Mouse (Mus musculus) adrenal gland, adult 8-10 months (tissue): ENCODE measurements around the gene Nptn. TPM values are rescaled to one million over a fixed set of nuclear protein-coding genes. Genes with fewer than 3 reads are reported as not detected.

Experiments used
- DNase-seq: peaks from one replicate; pipeline ENCODE4 v3.0.0; 2022
- total RNA-seq, 4 experiments: library from RNA; stranded (reverse); gene quantifications; 2 replicates each; pipeline ENCODE4 v1.2.4; 2022

The Nptn gene
- 100 to 1,000 TPM; 139 to 182 (median 167) TPM for total RNA-seq

DNA sequence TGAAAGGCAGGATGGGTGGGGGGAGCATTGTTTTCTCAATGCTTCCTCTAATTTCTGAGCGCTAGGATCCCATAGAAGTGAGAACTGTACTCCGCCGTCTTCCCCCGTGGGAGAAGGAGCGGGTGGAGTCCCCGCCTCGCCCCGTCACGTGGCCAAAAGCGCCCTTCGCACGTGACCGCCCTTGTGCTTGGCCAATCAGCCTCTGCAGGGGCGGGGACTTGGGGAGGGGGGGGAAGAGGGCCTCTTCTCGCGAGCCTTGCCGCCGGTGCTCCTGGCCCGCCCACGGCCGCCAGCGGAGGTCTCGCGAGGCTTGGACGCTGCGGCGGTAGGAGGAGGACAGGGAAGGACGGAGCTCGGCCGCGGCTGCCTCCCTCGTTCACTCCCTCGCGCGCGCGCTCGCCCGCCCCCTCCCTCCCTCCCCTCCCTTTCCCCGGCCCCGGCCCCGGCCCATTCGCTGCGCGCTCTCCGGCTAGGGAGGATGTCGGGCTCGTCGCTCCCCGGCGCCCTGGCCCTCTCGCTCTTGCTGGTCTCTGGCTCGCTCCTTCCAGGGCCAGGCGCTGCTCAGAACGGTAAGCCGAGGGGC is at the start of gene Nptn:
Gene Nptn, plus strand, starts transcription at position 283 of the 583 bp plus-strand sequence.
- peak; percentile 97 for DNase-seq

DNA sequence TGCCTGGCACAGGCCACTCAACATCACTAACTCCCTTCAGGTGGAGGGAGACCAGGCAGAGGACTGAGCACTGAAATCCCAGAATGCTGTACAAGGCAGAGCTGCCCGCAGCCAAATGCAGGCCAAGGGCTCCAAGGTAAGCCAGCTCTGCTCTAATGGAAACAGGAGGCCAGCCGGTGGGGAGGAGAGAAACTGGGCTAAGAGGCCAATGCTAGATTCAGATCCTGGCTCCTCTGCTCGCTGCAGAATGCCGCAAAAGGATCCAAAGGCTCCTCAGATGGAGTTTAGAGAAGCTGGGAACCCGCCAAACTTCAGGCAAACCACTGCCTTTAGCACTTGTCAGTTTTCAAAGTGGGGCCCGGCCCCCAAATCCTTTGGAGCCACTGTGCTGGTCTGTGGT is 48.7 kb upstream of the Nptn start:
- DNase-seq: no peak

- DNase-seq: no peak
Measured at GRCm38 (mm10) chr9:58534766-58535165, 47.3 kb upstream of the Nptn start.

- DNase-seq: no peak
Measured at GRCm38 (mm10) chr9:58535447-58536134, 46.4 kb upstream of the Nptn start.

GRCm38 (mm10) chr9:58537774-58538173 is 44.3 kb upstream of the Nptn start:
- no peak for DNase-seq

DNA sequence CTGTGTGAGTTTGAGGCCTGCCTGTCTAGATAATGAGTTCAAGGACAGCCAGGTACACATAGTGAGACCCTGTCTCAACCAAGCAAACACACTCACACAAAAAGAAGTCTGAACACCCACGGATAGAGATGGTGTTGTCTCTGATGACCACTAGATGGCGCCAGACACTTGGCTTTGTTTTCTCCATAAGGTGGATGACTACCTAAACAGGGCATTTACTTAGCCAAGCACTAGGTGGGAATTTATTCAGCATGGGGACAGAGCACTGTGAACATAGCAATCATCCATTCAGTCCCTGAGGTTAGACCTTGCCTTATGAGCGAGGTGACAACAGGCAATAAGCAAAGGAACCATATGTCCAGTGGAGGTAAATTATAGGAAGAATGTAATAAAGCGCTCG is 42.2 kb upstream of the Nptn start:
- DNase-seq: no peak

DNA sequence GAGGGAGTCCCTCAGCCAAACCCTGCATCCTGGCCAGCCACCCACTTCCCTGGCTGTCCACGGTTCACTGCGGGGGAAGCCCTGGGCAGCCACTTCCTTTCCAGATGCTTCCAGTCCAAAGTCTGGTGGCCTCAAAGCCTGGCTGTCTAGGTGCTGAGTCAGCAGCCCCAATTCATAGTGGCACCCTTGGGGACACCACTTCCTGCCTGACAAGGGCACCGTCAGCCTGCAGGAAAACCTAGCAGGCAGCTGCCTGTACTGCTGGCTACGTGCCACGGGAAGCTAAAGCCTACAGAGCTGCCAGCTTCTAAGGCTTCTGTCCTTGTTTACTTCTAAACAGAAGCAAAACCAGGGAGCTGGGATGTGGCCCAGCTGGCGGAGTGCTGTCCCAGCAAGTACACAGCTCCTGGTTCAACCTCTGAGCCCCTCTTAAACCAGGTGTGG is 40.1 kb upstream of the Nptn start:
- peak; percentile 84 for DNase-seq

GRCm38 (mm10) chr9:58544879-58545324 is 37.1 kb upstream of the Nptn start:
- DNase-seq: no peak

- no peak for DNase-seq
Measured at GRCm38 (mm10) chr9:58545428-58545827, 36.6 kb upstream of the Nptn start.

DNA sequence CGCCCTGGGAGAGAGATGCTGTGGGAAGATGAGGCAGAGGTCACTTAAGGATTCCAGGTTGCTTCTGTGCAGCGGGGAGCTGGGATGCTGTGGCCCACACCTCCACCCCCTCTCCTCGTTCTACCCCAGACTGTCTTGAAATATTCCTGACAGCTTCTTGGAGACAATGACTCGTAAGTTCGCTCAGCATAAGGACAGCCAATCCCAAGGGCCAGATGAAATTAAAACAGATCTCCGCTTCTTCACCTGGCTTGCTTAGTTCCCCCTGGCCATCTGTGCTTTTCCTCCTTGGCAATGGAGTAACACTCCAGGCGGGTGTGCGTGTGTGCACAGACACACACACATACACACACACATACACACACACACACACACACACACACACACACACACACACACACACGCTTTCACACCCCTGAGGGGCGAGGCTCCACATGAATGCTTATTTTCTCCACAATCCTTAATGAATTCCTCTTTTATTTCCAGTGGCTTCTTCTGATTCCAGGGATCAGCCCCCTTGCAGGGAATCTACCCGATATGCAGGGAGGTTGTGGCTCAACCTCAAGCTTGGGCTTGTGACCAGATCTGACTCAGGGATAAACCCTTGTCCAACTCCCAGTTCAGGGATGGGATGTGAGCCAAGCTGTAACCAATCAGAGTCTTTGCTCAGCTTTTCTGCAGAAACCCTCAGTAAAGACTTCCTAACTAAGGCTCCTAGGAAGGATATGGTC is 35.2 kb upstream of the Nptn start:
- no peak for DNase-seq

DNA sequence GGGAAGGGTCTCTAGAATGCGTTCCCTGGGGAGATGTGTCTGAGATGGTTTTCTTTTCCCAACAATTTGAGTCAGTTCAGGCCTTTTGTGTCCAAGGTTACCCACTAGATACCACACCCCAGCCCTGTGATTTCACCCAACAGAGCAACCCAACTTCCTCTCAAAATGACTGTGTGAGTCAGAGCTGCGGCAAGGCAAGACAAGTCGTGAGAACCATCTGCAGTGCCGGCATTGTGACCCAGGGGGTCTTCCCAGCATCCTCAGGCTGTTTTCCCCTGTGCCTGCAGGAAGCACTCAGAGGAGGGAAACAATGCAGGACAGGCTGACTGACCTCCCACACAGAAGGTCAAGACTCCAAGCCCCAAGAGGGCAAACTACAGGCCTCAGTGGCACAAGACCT is 33.1 kb upstream of the Nptn start:
- DNase-seq: no peak

GRCm38 (mm10) chr9:58549694-58550093 is 32.3 kb upstream of the Nptn start:
- no peak for DNase-seq

DNA sequence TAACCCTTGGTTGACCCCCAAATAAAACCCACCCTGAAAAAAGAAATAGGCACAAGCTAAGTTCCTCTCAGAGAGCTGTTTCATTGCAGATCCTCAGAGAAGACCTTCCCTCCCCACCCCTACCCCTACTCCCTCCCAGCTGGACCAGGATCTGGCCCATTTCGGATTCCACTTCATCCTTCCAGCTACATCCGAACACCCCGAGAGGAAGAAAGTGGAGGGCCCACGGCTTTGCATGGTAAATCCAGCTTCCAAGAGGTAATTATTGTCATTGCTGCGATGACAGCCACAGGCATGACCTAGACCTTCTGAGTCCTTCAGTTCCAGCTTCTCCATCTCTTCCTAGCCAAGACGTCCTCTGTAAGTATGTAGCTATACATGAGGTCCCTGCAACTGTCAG is 31.1 kb upstream of the Nptn start:
- DNase-seq: no peak

DNA sequence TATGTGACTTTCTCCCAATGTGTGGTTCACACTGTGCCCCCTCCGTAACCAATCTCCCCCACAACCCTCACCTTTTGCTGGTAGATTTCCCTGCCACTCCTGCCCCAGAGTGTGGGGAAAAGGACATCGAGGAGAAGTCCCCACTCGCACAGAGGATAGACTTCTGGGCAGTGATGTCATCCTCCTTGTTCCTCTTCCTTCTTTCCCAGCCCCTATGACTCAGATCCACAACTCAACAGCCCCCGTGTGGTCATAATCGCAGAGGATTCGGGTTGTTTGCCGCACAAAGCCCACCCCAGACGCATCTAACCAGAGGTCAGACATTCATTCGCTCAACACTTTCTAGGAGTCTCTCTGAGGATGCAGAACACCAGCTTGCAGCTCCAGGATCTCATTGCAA is 30.0 kb upstream of the Nptn start:
- DNase-seq: no peak

- DNase-seq: no peak
Measured at GRCm38 (mm10) chr9:58554056-58554907, 27.8 kb upstream of the Nptn start.

- peak; percentile 43 for DNase-seq
Measured at GRCm38 (mm10) chr9:58554908-58555684, 26.9 kb upstream of the Nptn start, which contains the start of gene Cd276. TSS of gene Cd276 (minus strand) at chr9:58555437.

DNA sequence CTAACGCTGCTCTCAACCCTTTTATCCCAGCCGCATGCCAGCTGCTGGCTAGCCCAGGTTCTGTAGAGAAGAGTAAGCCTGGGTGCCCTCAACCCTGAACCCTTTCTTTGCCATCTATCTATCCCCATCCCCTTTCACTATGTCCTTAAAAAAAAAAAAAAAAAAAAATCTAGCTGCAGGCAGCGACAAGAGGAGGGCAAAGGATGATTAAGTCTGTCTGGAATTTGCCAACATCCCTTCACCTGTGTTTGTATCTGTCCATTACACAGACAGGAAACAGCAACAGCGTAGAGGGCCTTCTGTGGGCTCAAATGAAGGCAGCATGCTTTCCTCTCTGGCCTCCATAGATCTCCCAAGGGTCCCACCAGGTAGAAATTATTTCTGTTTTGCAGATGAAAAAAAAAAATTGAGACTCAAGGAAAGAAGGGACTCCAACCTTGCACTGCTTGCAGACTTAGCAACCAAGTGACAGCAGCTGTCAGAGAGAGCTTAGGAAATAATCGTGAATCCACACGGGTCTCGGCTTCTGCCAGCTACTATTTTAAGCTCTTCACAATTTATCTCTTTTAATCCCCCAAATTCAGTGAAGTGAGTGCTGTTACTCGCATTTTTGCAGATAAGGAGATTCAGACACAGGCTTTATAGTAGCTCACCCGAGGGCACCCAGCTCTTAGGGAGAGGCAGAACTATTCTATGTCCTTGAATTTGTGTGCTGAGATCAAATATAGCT is 26.2 kb upstream of the Nptn start:
- no peak for DNase-seq

- no peak for DNase-seq
Measured at GRCm38 (mm10) chr9:58556627-58557026, 25.4 kb upstream of the Nptn start.

GRCm38 (mm10) chr9:58557457-58558455 is 24.3 kb upstream of the Nptn start:
- DNase-seq: no peak

- no peak for DNase-seq
Measured at GRCm38 (mm10) chr9:58560211-58560610, 21.8 kb upstream of the Nptn start.
